Mouse (Mus musculus) spleen, postnatal 14 days (tissue): ENCODE results near the gene Wipf1.
A peak's percentile ranks its signal among the peaks of the same experiment; 100 is the strongest.
"Not testable (repeated sequence)": the region's sequence is repeated elsewhere in the genome, so short reads cannot be mapped to it uniquely, and the experiment has no call there.

Experiments used
- DNase-seq, 2 experiments: peaks; one replicate each; pipeline ENCODE4 v3.0.0; 2021 to 2022; ENCODE audit warnings: low spot score in 2 of 2

Gene Wipf1

GRCm38 (mm10) chr2:73509248-73510024, 20.1 kb downstream of the Wipf1 start:
- DNase-seq: no peak

GRCm38 (mm10) chr2:73507886-73508285, 21.6 kb downstream of the Wipf1 start:
- no peak for DNase-seq

GRCm38 (mm10) chr2:73506337-73506736, 23.2 kb downstream of the Wipf1 start:
- DNase-seq: not testable (repeated sequence)

- DNase-seq: no peak
These were observed 26.6 kb downstream of the Wipf1 start for GRCm38 (mm10) chr2:73502863-73503429.

GRCm38 (mm10) chr2:73500864-73501263, 28.7 kb downstream of the Wipf1 start:
- DNase-seq: no peak

- DNase-seq: no peak
These were observed 31.2 kb downstream of the Wipf1 start for GRCm38 (mm10) chr2:73498322-73498721.

GRCm38 (mm10) chr2:73497572-73497971, 32.0 kb downstream of the Wipf1 start:
- no peak for DNase-seq

- no peak for DNase-seq
These were observed 32.6 kb downstream of the Wipf1 start for GRCm38 (mm10) chr2:73496944-73497343.

- no peak for DNase-seq
These were observed 33.2 kb downstream of the Wipf1 start for GRCm38 (mm10) chr2:73496329-73496685.

GRCm38 (mm10) chr2:73495617-73496328, 33.8 kb downstream of the Wipf1 start:
- DNase-seq: peak in 1 of 2 experiments; percentile 25

- no peak for DNase-seq
These were observed 36.0 kb downstream of the Wipf1 start for GRCm38 (mm10) chr2:73493517-73493916.

GRCm38 (mm10) chr2:73491442-73492241, 37.9 kb downstream of the Wipf1 start:
- DNase-seq: peak; percentile 43 to 62

GRCm38 (mm10) chr2:73490466-73490865, 39.1 kb downstream of the Wipf1 start:
- no peak for DNase-seq

- DNase-seq: peak in 1 of 2 experiments; percentile 49
These were observed 43.4 kb downstream of the Wipf1 start for GRCm38 (mm10) chr2:73486120-73486601.

GRCm38 (mm10) chr2:73485236-73486119, 44.1 kb downstream of the Wipf1 start:
- DNase-seq: peak; percentile 26 to 31

GRCm38 (mm10) chr2:73484561-73485235, 44.8 kb downstream of the Wipf1 start:
- DNase-seq: no peak

GRCm38 (mm10) chr2:73478805-73479204, 50.7 kb downstream of the Wipf1 start:
- DNase-seq: no peak

GRCm38 (mm10) chr2:73477501-73477900, 52.0 kb downstream of the Wipf1 start:
- no peak for DNase-seq

- DNase-seq: no peak
These were observed 54.0 kb downstream of the Wipf1 start for GRCm38 (mm10) chr2:73475519-73475918.

GRCm38 (mm10) chr2:73472130-73472529, 57.4 kb downstream of the Wipf1 start:
- peak in 1 of 2 experiments; percentile 50 for DNase-seq
